Mouse (Mus musculus) myocyte (in vitro differentiated cells): ENCODE measurements around the gene Vax2.

Experiments used
- E2F4 ChIP-seq: IDR thresholded peaks from one replicate; pipeline ENCODE4 v1.6.1; 2011; ENCODE audit warnings: mild to moderate bottlenecking, control low read depth, moderate library complexity; ENCODE audit not compliant: insufficient read depth
- MAX ChIP-seq: IDR thresholded peaks from one replicate; pipeline ENCODE4 v1.6.1; 2011; ENCODE audit warnings: low read depth, mild to moderate bottlenecking, control low read depth
- POLR2A ChIP-seq: IDR thresholded peaks from one replicate; pipeline ENCODE4 v1.6.1; 2011; ENCODE audit warnings: low read depth, mild to moderate bottlenecking, control low read depth, moderate library complexity; ENCODE audit not compliant: insufficient read length
- POLR2AphosphoS2 ChIP-seq: IDR thresholded peaks from one replicate; pipeline ENCODE4 v1.6.1; 2011; ENCODE audit warnings: low read depth, control low read depth; ENCODE audit not compliant: insufficient read length
- USF1 ChIP-seq: IDR thresholded peaks from one replicate; pipeline ENCODE4 v1.6.1; 2011; ENCODE audit warnings: low read depth, mild to moderate bottlenecking, control low read depth, moderate library complexity

- TF ChIP-seq USF1 (no peak), POLR2A (no peak), POLR2AphosphoS2 (no peak), MAX (no peak), E2F4 (no peak)
Observed at GRCm38 (mm10) chr6:83702146-83702999, 8.7 kb upstream of the Vax2 start.
